ENCODE assay signal across 8 mouse cellular contexts in genomic region chr16:97670131-97671038, GRCm38 (mm10). TPM values are rescaled to one million over a fixed set of nuclear protein-coding genes. Genes with fewer than 3 reads are reported as not detected.
DNase-seq lines count a peak whose midpoint lies in the region; ATAC-seq and TF ChIP-seq lines count a peak whose summit lies in the region.

No protein-coding gene starts in this region.

- intact Hi-C loops in heart, postnatal 36 days (cut with DNase I): loop anchor here (5.0 kb wide), 1 partner anchor 97 kb away; no protein-coding TSS in a partner anchor

- H3K9me3 ChIP-seq in intestine, postnatal 0 days (ENCODE audit: control insufficient read depth): no peaks in the 10 kb centered on the region

- no peak overlapping the region for H3K9ac ChIP-seq in intestine, postnatal 0 days (ENCODE audit: low read depth, low read length)

- 45% methylated on average over 8 of the region's 8 CpGs for WGBS in intestine, postnatal 0 days
- 67% methylated on average over 8 of the region's 8 CpGs for WGBS in lung, adult 2 months

- ATAC-seq in intestine, postnatal 0 days: peak; percentile 88
- ATAC-seq in activated CD4-positive, CD25-positive, alpha-beta regulatory T cell, adult 4 months: no peak

- no peak for TF ChIP-seq POLR2A in lung, adult 2 months (IDR thresholded peaks at IDR 0.05; ENCODE audit: borderline replicate concordance, extremely low read depth, low read depth, low read length)

- H3K36me3 ChIP-seq in intestine, postnatal 0 days (ENCODE audit: control insufficient read depth, insufficient read depth): no peaks in the 10 kb centered on the region

- TF ChIP-seq CTCF in intestine, postnatal 0 days (IDR thresholded peaks at IDR 0.05; ENCODE audit: low read depth): peak; percentile 88
- TF ChIP-seq CTCF in lung, adult 2 months (IDR thresholded peaks at IDR 0.05; ENCODE audit: insufficient read depth, low read length): peak; percentile 61; the same call in 1 of the 2 replicates

- DNase-seq in heart, postnatal 4 days: peak; percentile 12
- no peak for DNase-seq in heart, postnatal 36 days
- DNase-seq in brain, adult 2 months (ENCODE audit: low read depth, low spot score): peak; percentile 88
- DNase-seq in lung, adult 2 months: no peak
- no peak for DNase-seq in spleen, postnatal 4 days (ENCODE audit: low spot score in 2 of 2)
- DNase-seq in ovary, postnatal 10 days (ENCODE audit: low spot score): no peak

- H3K27me3 ChIP-seq in intestine, postnatal 0 days (replicated peaks; ENCODE audit: control insufficient read depth, insufficient read depth, low read length): no peaks in the 10 kb centered on the region

- 0 out of 2 replicates have a peak, but pooled peaks cover 7% of the 10 kb centered on the region for H3K4me1 ChIP-seq in intestine, postnatal 0 days (replicated peaks; ENCODE audit: control insufficient read depth, insufficient read depth, low read length)
- H3K4me1 ChIP-seq in lung, adult 2 months (ENCODE audit: control insufficient read depth, insufficient read depth, low read length): no peaks in the 10 kb centered on the region

- no peak overlapping the region for H3K27ac ChIP-seq in intestine, postnatal 0 days (ENCODE audit: low read depth, low read length)

- no peak overlapping the region for H3K4me3 ChIP-seq in intestine, postnatal 0 days (ENCODE audit: low read depth, low read length)
- no peak overlapping the region for H3K4me3 ChIP-seq in lung, adult 2 months (replicated peaks; ENCODE audit: extremely low read depth, low read depth, low read length)

- H3K4me2 ChIP-seq in intestine, postnatal 0 days (replicated peaks; ENCODE audit: low read depth): 0 out of 2 replicates have a peak overlapping the region, but pooled peaks have one; percentile 9

RNA-seq across cellular contexts. Expression of gene Tmprss2, which starts 59.4 kb away (rescaled TPM):
- total RNA-seq in heart, postnatal 4 days (2021): not detected
- total RNA-seq in heart, postnatal 36 days (2021): not detected
- 18.3 and 22.1 TPM in 2 replicates for polyA plus RNA-seq in intestine, postnatal 0 days (2015; fragmentation: Nextera tagmentation; extraction: Ambion mirVana)
- 45.1 and 56.6 TPM in 2 replicates for polyA plus RNA-seq in lung, adult 2 months (2012; rRNA removed)
- polyA plus RNA-seq in activated CD4-positive, CD25-positive, alpha-beta regulatory T cell, adult 4 months (2017; shearing (Covaris generic)): under 1 TPM in 1 of 2 experiments, not detected in 1; 0.05 TPM

Comparison
In these comparisons a context has a peak if more than half of its experiments do, and no peak if none do; other contexts are left out.
1. DNase-seq: peak in heart, postnatal 4 days (single experiment) and brain, adult 2 months (single experiment); none in heart, postnatal 36 days (0 of 2), lung, adult 2 months (single experiment), spleen, postnatal 4 days (0 of 2) and ovary, postnatal 10 days (single experiment).
2. RNA of gene Tmprss2, which starts 59.4 kb away (polyA plus RNA-seq): 45.1 to 56.6 TPM in lung, adult 2 months and 18.3 to 22.1 TPM in intestine, postnatal 0 days; 0.05 TPM in activated CD4-positive, CD25-positive, alpha-beta regulatory T cell, adult 4 months; every median in the first group is over 10 times any median in the second.